Mouse (Mus musculus) embryonic fibroblast, embryonic 13.5 days (primary cell): ENCODE measurements around the gene Shisal1.

Source experiments
- CTCF ChIP-seq: IDR thresholded peaks from 2 replicates; pipeline ENCODE4 v1.5.1; 2011; ENCODE audit warnings: mild to moderate bottlenecking, control low read depth, low read length, moderate library complexity, borderline replicate concordance; ENCODE audit not compliant: insufficient read depth
- POLR2A ChIP-seq: IDR thresholded peaks from 2 replicates; pipeline ENCODE4 v1.6.1; 2011; ENCODE audit warnings: low read depth, mild to moderate bottlenecking, control low read depth, low read length, moderate library complexity

- TF ChIP-seq POLR2A (no peak), CTCF (no peak)
These were observed at the start of gene Shisal1 for GRCm38 (mm10) chr15:84446997-84447396.
